7 mouse cellular contexts compared by ENCODE assay signal in genomic region chr15:85207763-85208162, GRCm38 (mm10). TPM values are rescaled to one million over a fixed set of nuclear protein-coding genes. Genes with fewer than 3 reads are reported as not detected.
DNase-seq lines count a peak whose midpoint lies in the region; ATAC-seq lines count a peak whose summit lies in the region.

No protein-coding gene starts in this region.

- H3K4me3 ChIP-seq in forebrain, embryonic 13.5 days, result peak overlapping the region; percentile 62
- no peak overlapping the region; the same call in 1 of the 2 replicates for H3K4me3 ChIP-seq in midbrain, embryonic 15.5 days

- peak; percentile 63 for DNase-seq in ovary, adult 18-20 months (ENCODE audit: low spot score)
- no peak for DNase-seq in ovary, postnatal 10 days (ENCODE audit: low spot score)
- peak; percentile 59 to 60 for DNase-seq in heart, postnatal 36 days
- peak; percentile 30 for DNase-seq in left cerebral cortex, adult 11 months (ENCODE audit: low spot score)
- DNase-seq in c-Kit-positive CD71-positive TER-119-positive erythroid progenitor cells, embryonic 14.5 days (ENCODE audit: low spot score), result no peak

- WGBS in forebrain, embryonic 13.5 days, result 3% methylated on average over 2 of the region's 2 CpGs
- 0% methylated on average over 2 of the region's 2 CpGs for WGBS in midbrain, embryonic 15.5 days

- intact Hi-C loops in heart, postnatal 36 days (cut with DNase I), result no loop called here

- peaks cover 7% of the 10 kb centered on the region for H3K9me3 ChIP-seq in forebrain, embryonic 13.5 days (replicated peaks)
- no peaks in the 10 kb centered on the region for H3K9me3 ChIP-seq in midbrain, embryonic 15.5 days

- no peaks in the 10 kb centered on the region for H3K27me3 ChIP-seq in forebrain, embryonic 13.5 days
- no peaks in the 10 kb centered on the region for H3K27me3 ChIP-seq in midbrain, embryonic 15.5 days (replicated peaks)

- H3K4me2 ChIP-seq in forebrain, embryonic 13.5 days, result peak overlapping the region; percentile 86
- H3K4me2 ChIP-seq in midbrain, embryonic 15.5 days, result peak overlapping the region; percentile 95

- H3K9ac ChIP-seq in forebrain, embryonic 13.5 days, result peak overlapping the region; percentile 80
- H3K9ac ChIP-seq in midbrain, embryonic 15.5 days, result no peak overlapping the region

- H3K4me1 ChIP-seq in forebrain, embryonic 13.5 days, result peaks cover 25% of the 10 kb centered on the region
- H3K4me1 ChIP-seq in midbrain, embryonic 15.5 days, result peaks cover 30% of the 10 kb centered on the region

- H3K27ac ChIP-seq in forebrain, embryonic 13.5 days, result peak overlapping the region; percentile 81
- peak overlapping the region; percentile 57 for H3K27ac ChIP-seq in midbrain, embryonic 15.5 days

- peak; percentile 41 for ATAC-seq in forebrain, embryonic 13.5 days
- no peak for ATAC-seq in midbrain, embryonic 15.5 days (replicated peaks)

- peaks cover 38% of the 10 kb centered on the region for H3K36me3 ChIP-seq in forebrain, embryonic 13.5 days (ENCODE audit: poor library complexity, severe bottlenecking)
- no peaks in the 10 kb centered on the region for H3K36me3 ChIP-seq in midbrain, embryonic 15.5 days (replicated peaks)

RNA-seq across cellular contexts. Expression of gene Fbln1, which starts 2.0 kb away (rescaled TPM):
- 62.1 and 63.3 TPM in 2 replicates for polyA plus RNA-seq in forebrain, embryonic 13.5 days (2015; fragmentation: Nextera tagmentation; extraction: Ambion mirVana)
- 10 to 100 TPM; 88.9 to 98.0 TPM for total RNA-seq in heart, postnatal 36 days (2021)
- 47.4 and 54.9 TPM in 2 replicates for polyA plus RNA-seq in midbrain, embryonic 15.5 days (2015; fragmentation: Nextera tagmentation; extraction: Ambion mirVana)

Comparison
In these comparisons a context has a peak if more than half of its experiments do, and no peak if none do; other contexts are left out.
1. DNase-seq: peak in ovary, adult 18-20 months (single experiment), heart, postnatal 36 days (2 of 2) and left cerebral cortex, adult 11 months (single experiment); none in ovary, postnatal 10 days (single experiment) and c-Kit-positive CD71-positive TER-119-positive erythroid progenitor cells, embryonic 14.5 days (single experiment).